Comparison of ENCODE assay signal across 8 mouse cellular contexts in the genomic region with DNA sequence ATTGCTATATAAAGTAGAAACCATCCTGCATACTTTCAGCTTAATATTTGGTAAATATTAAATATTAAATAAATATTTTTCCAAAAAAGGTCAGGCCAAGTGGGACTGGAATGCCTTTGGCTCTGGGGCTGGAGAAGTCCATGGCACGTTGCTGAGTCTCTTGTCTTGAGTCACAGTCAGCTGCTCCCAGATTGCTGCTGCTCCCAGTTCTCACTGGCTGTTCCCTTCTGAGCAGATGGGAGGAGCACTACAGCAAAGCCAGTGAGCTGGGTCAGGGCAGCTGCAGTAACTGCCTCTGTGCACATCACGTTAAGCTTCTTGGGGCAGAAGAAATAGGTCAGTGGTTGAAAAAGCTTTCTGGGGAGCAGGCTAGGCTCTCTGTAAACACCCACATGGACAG. TPM values are rescaled to one million over a fixed set of nuclear protein-coding genes. Genes with fewer than 3 reads are reported as not detected.
DNase-seq lines count a peak whose midpoint lies in the region; TF ChIP-seq lines count a peak whose summit lies in the region.
"Had no signal": no experiment of that assay in that cellular context is flagged by ENCODE, and none has a peak within 500 bp of the region (broad histone marks: within the 10 kb centered on the region; RNA-seq: fewer than 3 reads in every experiment).

No protein-coding gene starts in this region.

- no peak for DNase-seq in left cerebral cortex, adult 2 months (ENCODE audit: extremely low spot score in 1 of 2, low spot score in 2 of 2)
- DNase-seq in left cerebral cortex, postnatal 10 days (ENCODE audit: extremely low spot score in 1 of 2, low spot score in 2 of 2) = no peak
- peak; percentile 61 for DNase-seq in ZHBTc4 (ENCODE audit: low read depth, low spot score)
- peak; percentile 43 to 49 for DNase-seq in heart, postnatal 14 days
- DNase-seq in retina, embryonic 14.5 days (ENCODE audit: low spot score) = peak; percentile 82
- no peak for DNase-seq in c-Kit-positive CD71-positive TER-119-positive erythroid progenitor cells, embryonic 14.5 days (ENCODE audit: low spot score)
- DNase-seq in cerebellum, postnatal 14 days = no peak

- no peak; the same call in 1 of the 2 replicates for TF ChIP-seq CTCF in left cerebral cortex, adult 2 months (IDR thresholded peaks at IDR 0.05)

- no peak overlapping the region for H3K4me3 ChIP-seq in left cerebral cortex, adult 2 months
- H3K4me3 ChIP-seq: midbrain, embryonic 12.5 days had no signal

- intact Hi-C loops in left cerebral cortex, adult 2 months (cut with DNase I) = no loop called here
- intact Hi-C loops in left cerebral cortex, postnatal 10 days (cut with DNase I) = no loop called here
- intact Hi-C loops in heart, postnatal 14 days (cut with DNase I) = no loop called here

- H3K27ac ChIP-seq in left cerebral cortex, adult 2 months = 0 out of 2 replicates have a peak overlapping the region, but pooled peaks have one; percentile 15
- H3K27ac ChIP-seq: midbrain, embryonic 12.5 days had no signal

RNA-seq across cellular contexts. Expression of gene Stk32c, which starts 7.2 kb away (rescaled TPM):
- 100 to 1,000 TPM; 159 to 167 TPM for total RNA-seq in left cerebral cortex, adult 2 months (2021)
- total RNA-seq in left cerebral cortex, postnatal 10 days (2021) = 100 to 1,000 TPM in 1 of 2 experiments, 10 to 100 TPM in 1; 95.7 to 101 TPM
- 1 to 10 TPM; 1.8 to 2.7 TPM for total RNA-seq in heart, postnatal 14 days (2021)

RNA-seq across cellular contexts. Expression of gene Lrrc27, which starts 7.5 kb away (rescaled TPM):
- total RNA-seq in left cerebral cortex, adult 2 months (2021) = 1 to 10 TPM; 8.1 to 8.2 TPM
- 1 to 10 TPM; 4.6 to 5.0 TPM for total RNA-seq in left cerebral cortex, postnatal 10 days (2021)
- total RNA-seq in heart, postnatal 14 days (2021) = 10 to 100 TPM; 17.6 to 20.8 TPM

RNA-seq across cellular contexts. Expression of gene Pwwp2b, which starts 28.0 kb away (rescaled TPM):
- 10 to 100 TPM; 10.2 to 12.2 TPM for total RNA-seq in left cerebral cortex, adult 2 months (2021)
- total RNA-seq in left cerebral cortex, postnatal 10 days (2021) = 10 to 100 TPM in 1 of 2 experiments, 1 to 10 TPM in 1; 8.5 to 11.0 TPM
- total RNA-seq in heart, postnatal 14 days (2021) = 1 to 10 TPM; 8.7 to 9.8 TPM

Comparison
In these comparisons a context has a peak if more than half of its experiments do, and no peak if none do; other contexts are left out.
1. DNase-seq: peak in ZHBTc4 (single experiment), heart, postnatal 14 days (2 of 2) and retina, embryonic 14.5 days (single experiment); none in left cerebral cortex, adult 2 months (0 of 2), left cerebral cortex, postnatal 10 days (0 of 2), c-Kit-positive CD71-positive TER-119-positive erythroid progenitor cells, embryonic 14.5 days (single experiment) and cerebellum, postnatal 14 days (0 of 2).
2. RNA of gene Stk32c, which starts 7.2 kb away (total RNA-seq): 159 to 167 TPM in left cerebral cortex, adult 2 months and 95.7 to 101 TPM in left cerebral cortex, postnatal 10 days; 1.8 to 2.7 TPM in heart, postnatal 14 days; every median in the first group is over 10 times any median in the second.